Mouse (Mus musculus) ovary, postnatal 10 days (tissue): Measurements from ENCODE around the gene Il25.
"Not testable (repeated sequence)": the region's sequence is repeated elsewhere in the genome, so short reads cannot be mapped to it uniquely, and the experiment has no call there.

Source experiments
- DNase-seq: peaks from one replicate; pipeline ENCODE4 v3.0.0; 2022; ENCODE audit warnings: low spot score

The Il25 gene

GRCm38 (mm10) chr14:54953664-54954206 is 21.2 kb downstream of the Il25 start:
- DNase-seq, result no peak

GRCm38 (mm10) chr14:54954474-54954873 is 22.0 kb downstream of the Il25 start:
- DNase-seq, result no peak

DNA sequence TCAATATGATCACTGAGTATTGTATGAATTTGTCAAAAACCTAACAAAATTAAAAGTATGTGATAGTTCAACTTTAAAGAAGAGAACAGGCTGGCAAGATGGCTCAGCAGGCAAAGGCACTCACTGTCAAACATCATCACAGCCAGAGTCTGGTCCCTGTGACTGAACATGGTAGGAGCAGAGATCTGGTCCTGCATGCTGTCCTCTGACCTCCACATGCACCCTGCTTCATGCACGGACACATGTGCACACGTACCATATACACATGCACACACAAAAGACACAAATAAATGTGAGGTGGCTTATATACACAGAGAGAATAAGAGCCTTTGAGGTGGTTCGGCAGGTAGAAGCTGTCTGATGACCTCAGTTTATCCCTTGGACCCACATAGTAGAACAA is 23.0 kb downstream of the Il25 start:
- no peak for DNase-seq

GRCm38 (mm10) chr14:54956533-54956932 is 24.0 kb downstream of the Il25 start:
- DNase-seq, result no peak

DNA sequence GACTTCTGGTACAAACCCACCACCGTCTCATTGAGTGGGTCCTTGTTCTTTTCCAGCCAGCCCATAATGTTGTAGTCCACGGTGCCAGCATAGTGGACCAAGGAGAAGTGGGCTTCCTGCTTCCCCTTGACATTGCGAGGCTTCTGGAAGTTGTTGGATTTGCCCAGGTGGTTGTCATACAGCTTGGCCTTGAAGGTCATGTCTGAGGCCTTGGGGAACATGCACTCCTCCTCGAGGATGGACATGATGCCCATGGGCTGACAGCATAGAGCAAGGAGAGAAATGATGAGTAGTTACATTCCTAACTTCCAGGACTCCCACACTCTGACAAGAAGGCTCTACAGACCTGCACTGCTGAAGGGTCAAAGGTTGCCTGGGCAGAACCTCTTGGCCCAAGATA is 26.0 kb downstream of the Il25 start:
- no peak for DNase-seq

DNA sequence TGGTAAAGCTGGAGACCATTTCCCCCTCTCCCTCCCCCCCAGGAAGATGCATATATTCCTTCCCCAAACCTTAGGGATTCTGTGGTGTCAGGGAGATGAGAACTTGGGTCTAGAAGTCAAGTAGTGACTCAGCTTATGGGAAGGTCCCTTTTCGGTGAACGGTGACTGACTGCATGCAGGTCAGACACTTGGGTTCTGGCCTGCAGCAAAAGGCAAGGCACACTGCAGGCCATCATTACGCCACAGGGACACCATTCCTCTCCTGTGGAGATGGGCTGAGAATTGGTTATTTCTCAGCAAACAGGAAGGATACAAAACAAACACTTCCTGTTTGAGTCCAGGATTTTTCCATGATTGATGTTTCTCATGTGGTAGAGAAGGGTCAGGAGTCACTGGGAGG is 26.7 kb downstream of the Il25 start:
- no peak for DNase-seq

DNA sequence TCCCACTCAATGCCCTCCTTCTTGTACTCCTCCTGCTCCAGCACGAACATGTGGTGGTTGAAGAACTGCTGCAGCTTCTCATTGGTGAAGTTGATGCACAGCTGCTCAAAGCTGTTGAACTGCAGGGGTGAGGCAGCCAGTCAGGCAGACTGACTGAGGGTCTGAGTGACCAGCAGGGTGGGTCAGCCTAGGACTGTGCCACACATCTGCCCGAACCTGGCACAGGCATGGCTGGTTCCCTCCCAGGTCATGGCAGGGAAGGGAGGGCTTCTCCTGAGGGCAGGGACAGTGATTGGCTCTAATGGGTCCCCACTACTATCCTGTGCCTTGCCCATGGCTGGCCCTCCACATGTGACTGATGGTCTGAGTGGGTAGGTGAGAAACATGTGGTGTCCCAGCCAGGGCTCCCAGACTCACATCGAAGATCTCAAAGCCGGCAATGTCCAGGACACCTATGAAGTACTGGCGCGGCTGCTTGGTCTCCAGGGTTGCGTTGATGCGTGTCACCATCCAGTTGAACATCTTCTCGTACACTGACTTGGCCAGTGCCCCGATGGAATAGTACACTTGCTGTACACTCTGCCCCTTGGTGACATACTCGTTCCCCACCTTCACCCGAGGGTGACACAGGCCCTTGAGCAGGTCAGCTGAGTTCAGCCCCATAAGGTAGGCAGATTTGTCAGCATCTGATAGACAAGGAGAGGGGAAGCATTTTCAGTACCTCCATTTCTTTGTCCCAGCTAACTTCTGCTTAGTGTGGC is 27.5 kb downstream of the Il25 start:
- not testable (repeated sequence) for DNase-seq

- DNase-seq, result no peak
Measured at GRCm38 (mm10) chr14:54960769-54961168, 28.3 kb downstream of the Il25 start.

DNA sequence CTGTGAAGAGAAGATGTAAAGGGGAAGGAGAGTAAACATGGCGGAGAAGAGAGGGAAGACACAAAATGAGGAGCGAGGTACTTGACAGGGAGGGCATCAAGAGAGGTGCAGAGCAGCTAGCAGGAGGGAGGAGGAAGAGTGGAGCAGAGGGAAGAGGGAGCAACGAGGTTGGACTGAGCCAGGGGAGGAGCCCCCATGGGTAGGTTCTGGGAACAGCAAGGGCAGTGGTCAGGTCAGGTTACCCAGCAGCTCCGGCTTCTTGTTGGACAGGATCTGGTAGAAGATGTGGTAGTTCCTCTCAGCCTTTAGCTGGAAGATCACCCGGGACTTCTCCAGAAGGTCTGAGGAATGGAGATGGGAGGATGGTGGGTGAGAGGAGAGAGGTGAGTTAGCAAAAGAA is 29.0 kb downstream of the Il25 start:
- DNase-seq, result no peak

- no peak for DNase-seq
Measured at GRCm38 (mm10) chr14:54962714-54963113, 30.2 kb downstream of the Il25 start.

DNA sequence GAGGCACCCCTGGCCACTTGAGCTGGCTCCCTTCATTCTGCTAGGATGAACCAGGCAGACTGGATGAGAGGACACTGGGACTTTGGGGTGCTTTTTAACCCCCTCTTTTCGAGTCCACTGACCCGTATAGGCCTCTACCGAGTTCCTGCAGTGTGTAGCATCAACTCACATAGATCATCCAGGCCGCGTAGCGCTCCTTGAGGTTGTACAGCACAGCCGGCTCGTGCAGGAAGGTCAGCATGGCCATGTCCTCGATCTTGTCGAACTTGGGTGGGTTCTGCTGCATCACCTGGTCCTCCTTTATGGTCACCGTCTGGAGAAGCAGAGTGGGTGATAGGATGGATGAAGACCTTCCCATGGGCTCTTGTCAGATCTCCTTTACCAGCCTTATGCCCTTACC is 31.2 kb downstream of the Il25 start:
- no peak for DNase-seq

DNA sequence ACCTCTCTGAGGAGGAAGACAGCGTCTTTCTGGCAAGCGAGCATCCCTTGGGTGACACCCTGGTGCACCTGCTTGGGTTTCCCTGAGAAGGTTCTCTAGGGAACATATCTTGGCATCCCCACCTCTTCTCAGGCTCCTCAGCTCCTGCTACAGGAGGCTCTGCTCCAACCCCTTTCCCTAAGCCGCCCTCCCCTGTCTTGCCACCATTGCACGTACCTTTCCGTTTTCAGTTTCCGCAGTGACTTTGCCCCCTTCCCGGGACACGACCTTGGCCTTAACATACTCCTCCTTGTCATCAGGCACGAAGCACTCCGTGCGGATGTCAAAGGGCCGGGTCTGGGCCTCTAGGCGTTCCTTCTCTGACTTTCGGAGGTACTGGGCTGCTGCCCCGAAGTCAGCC is 32.5 kb downstream of the Il25 start:
- DNase-seq, result no peak

- no peak for DNase-seq
Measured at GRCm38 (mm10) chr14:54965631-54966030, 33.1 kb downstream of the Il25 start.

GRCm38 (mm10) chr14:54966320-54966977 is 34.0 kb downstream of the Il25 start, which contains the start of gene Myh6:
TSS of gene Myh6 (minus strand) at chr14:54966927.
- DNase-seq, result no peak

DNA sequence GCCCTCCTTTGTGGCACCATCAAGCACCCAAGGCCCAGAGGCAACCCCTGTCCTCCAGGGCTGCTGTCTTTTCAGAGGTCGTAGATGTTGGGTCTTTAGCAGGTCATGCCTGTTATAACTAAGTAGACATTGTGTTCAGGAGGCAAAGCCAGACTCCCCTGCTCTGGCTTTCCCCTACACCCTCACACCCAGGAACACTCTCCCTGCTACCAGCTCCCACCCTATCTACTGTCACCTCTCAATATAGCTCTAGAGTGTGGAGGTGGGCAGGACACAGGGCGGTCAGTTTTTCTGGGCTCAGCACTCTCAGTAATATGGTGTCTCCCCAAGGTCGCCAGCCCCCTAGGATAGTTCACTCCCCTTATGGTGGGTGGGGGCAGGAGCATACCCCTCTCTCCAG is 35.4 kb downstream of the Il25 start:
- no peak for DNase-seq

GRCm38 (mm10) chr14:54968344-54968743 is 35.8 kb downstream of the Il25 start:
- no peak for DNase-seq

- not testable (repeated sequence) for DNase-seq
Measured at GRCm38 (mm10) chr14:54972786-54973185, 40.3 kb downstream of the Il25 start.

DNA sequence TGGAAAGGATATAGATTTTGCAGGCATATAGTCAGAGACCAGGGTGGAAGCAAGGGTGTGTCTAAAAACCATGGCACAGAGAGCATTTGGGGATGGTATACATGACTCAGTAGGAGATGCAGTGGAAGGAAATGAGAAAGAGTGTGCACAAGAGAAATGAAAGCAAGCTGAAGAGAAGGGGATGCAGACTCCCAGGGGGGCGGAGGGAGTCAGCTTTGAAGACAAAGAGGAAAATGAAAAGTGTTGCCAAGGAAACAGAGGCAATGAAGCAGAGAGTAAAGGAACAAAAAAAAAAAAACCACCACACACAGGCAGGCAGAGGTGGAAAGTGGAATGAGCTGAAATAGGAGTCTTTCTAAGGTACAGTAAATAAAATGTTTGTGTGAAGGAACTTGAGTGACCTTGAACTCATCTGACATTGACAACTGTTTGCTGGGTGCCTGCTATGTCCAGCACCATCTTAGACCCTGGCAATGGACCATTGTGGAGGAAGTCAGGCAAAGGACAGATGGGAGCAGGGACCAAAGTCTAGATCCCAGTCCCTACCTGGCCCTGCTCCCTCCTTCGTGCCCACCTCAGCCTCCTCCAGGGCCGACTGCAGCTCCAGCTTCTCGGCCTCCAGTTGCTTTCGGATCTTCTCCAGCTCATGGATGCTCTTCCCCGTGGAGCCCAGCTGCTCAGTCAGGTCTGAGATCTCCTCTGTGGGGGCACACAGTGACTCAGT is 41.7 kb downstream of the Il25 start:
- no peak for DNase-seq

- no peak for DNase-seq
Measured at GRCm38 (mm10) chr14:54976633-54977032, 44.1 kb downstream of the Il25 start, which contains the start of gene Gm17428. TSS of gene Gm17428 (plus strand) at chr14:54976933.

GRCm38 (mm10) chr14:54978664-54979063 is 46.2 kb downstream of the Il25 start:
- no peak for DNase-seq

- DNase-seq, result no peak
Measured at GRCm38 (mm10) chr14:54981934-54982333, 49.4 kb downstream of the Il25 start.
